Mouse (Mus musculus): ENCODE measurements around the gene Cnn3. TPM values are rescaled to one million over a fixed set of nuclear protein-coding genes. Genes with fewer than 3 reads are reported as not detected.

Gene Cnn3
- polyA plus RNA-seq, 1 experiment, result 2.6 TPM

GRCm38 (mm10) chr3:121500734-121501133 is 74.4 kb downstream of the Cnn3 start:
- Histone ChIP-seq H3K4me1 (peaks cover 7% of the 10 kb centered on the region), H3K27me3 (replicated peaks) (peaks cover 24% of the 10 kb centered on the region), H3K4me3 (replicated peaks) (no peak overlapping the region), H3K36me3 (replicated peaks; ENCODE audit: low read length) (no peaks in the 10 kb centered on the region), H3K9me3 (peaks cover 3% of the 10 kb centered on the region; the same call in 1 of the 2 replicates)
- TF ChIP-seq FLI1 (IDR thresholded peaks at IDR 0.05; ENCODE audit: low read length), result no peak
- TF ChIP-seq GATA1 (IDR thresholded peaks at IDR 0.05; ENCODE audit: borderline replicate concordance, low read length), result no peak

- Histone ChIP-seq H3K36me3 (replicated peaks; ENCODE audit: low read length) (no peaks in the 10 kb centered on the region), H3K4me1 (peaks cover 13% of the 10 kb centered on the region), H3K27me3 (replicated peaks) (peaks cover 43% of the 10 kb centered on the region), H3K4me3 (replicated peaks) (no peak overlapping the region), H3K9me3 (peaks cover 3% of the 10 kb centered on the region; the same call in 1 of the 2 replicates)
- TF ChIP-seq FLI1 (IDR thresholded peaks at IDR 0.05; ENCODE audit: low read length), result no peak
- no peak for TF ChIP-seq GATA1 (IDR thresholded peaks at IDR 0.05; ENCODE audit: borderline replicate concordance, low read length)
Observed at GRCm38 (mm10) chr3:121504927-121505487, 78.7 kb downstream of the Cnn3 start.

- no peaks in the 10 kb centered on the region for H3K36me3 ChIP-seq (replicated peaks; ENCODE audit: low read length)
- no peak overlapping the region for H3K4me3 ChIP-seq (replicated peaks)
- H3K4me1 ChIP-seq, result peaks cover 7% of the 10 kb centered on the region
- TF ChIP-seq GATA1 (IDR thresholded peaks at IDR 0.05; ENCODE audit: borderline replicate concordance, low read length), result no peak
- no peak for TF ChIP-seq FLI1 (IDR thresholded peaks at IDR 0.05; ENCODE audit: low read length)
- H3K27me3 ChIP-seq (replicated peaks), result peaks cover 42% of the 10 kb centered on the region
- peaks cover 3% of the 10 kb centered on the region; the same call in 1 of the 2 replicates for H3K9me3 ChIP-seq
Observed at GRCm38 (mm10) chr3:121506175-121506574, 79.9 kb downstream of the Cnn3 start.

GRCm38 (mm10) chr3:121506756-121507155 is 80.5 kb downstream of the Cnn3 start:
- Histone ChIP-seq H3K9me3 (peaks cover 3% of the 10 kb centered on the region; the same call in 1 of the 2 replicates), H3K4me1 (peaks cover 7% of the 10 kb centered on the region), H3K36me3 (replicated peaks; ENCODE audit: low read length) (no peaks in the 10 kb centered on the region), H3K4me3 (replicated peaks) (no peak overlapping the region), H3K27me3 (replicated peaks) (peaks cover 36% of the 10 kb centered on the region)
- TF ChIP-seq GATA1 (IDR thresholded peaks at IDR 0.05; ENCODE audit: borderline replicate concordance, low read length) (no peak), FLI1 (IDR thresholded peaks at IDR 0.05; ENCODE audit: low read length) (no peak)

- Histone ChIP-seq H3K4me3 (replicated peaks) (no peak overlapping the region), H3K4me1 (peaks cover 7% of the 10 kb centered on the region), H3K9me3 (peaks cover 3% of the 10 kb centered on the region; the same call in 1 of the 2 replicates), H3K36me3 (replicated peaks; ENCODE audit: low read length) (no peaks in the 10 kb centered on the region), H3K27me3 (replicated peaks) (peaks cover 32% of the 10 kb centered on the region)
- TF ChIP-seq GATA1 (IDR thresholded peaks at IDR 0.05; ENCODE audit: borderline replicate concordance, low read length) (no peak), FLI1 (IDR thresholded peaks at IDR 0.05; ENCODE audit: low read length) (no peak)
Observed at GRCm38 (mm10) chr3:121507678-121508077, 81.4 kb downstream of the Cnn3 start.

Other genes starting within 250 kb of the Cnn3 start
- not detected in 2 replicates for gene Tmem56, start 143.4 kb upstream of the Cnn3 start, polyA plus RNA-seq (2012; ENCODE audit: insufficient read depth, low replicate concordance)
- 8.9 TPM in 1 of 2 replicates, not detected in the other for gene Alg14, start 134.7 kb upstream of the Cnn3 start, polyA plus RNA-seq (2012; ENCODE audit: insufficient read depth, low replicate concordance)
- gene Slc44a3, start 105.9 kb downstream of the Cnn3 start, polyA plus RNA-seq (2012; ENCODE audit: insufficient read depth, low replicate concordance), result not detected in 2 replicates
- not detected in 2 replicates for gene 4930432M17Rik, start 244.3 kb downstream of the Cnn3 start, polyA plus RNA-seq (2012; ENCODE audit: insufficient read depth, low replicate concordance)